Mouse (Mus musculus) ES-E14 (cell line): ENCODE results near the gene Etv6.

Experiments
- CHD2 ChIP-seq: IDR thresholded peaks from 2 replicates; pipeline ENCODE4 v1.6.1; 2014; ENCODE audit warnings: mild to moderate bottlenecking, low read depth, low read length, inconsistent platforms
- HCFC1 ChIP-seq: IDR thresholded peaks from 2 replicates; pipeline ENCODE4 v1.6.1; 2012; ENCODE audit warnings: low read length, inconsistent platforms, borderline replicate concordance; ENCODE audit not compliant: insufficient read depth
- MAFK ChIP-seq: IDR thresholded peaks from 2 replicates; pipeline ENCODE4 v1.6.1; 2014; ENCODE audit warnings: mild to moderate bottlenecking, low read depth, low read length, inconsistent platforms; ENCODE audit not compliant: insufficient read depth
- ZC3H11A ChIP-seq: IDR thresholded peaks from 2 replicates; pipeline ENCODE4 v1.6.1; 2012; ENCODE audit warnings: low read depth, mild to moderate bottlenecking, inconsistent platforms, low read length, borderline replicate concordance
- ZNF384 ChIP-seq: IDR thresholded peaks from 2 replicates; pipeline ENCODE4 v1.6.1; 2012; ENCODE audit warnings: low read depth, low read length, inconsistent platforms

GRCm38 (mm10) chr6:134041916-134042315, 6.4 kb downstream of the Etv6 start:
- TF ChIP-seq CHD2 (no peak), ZNF384 (no peak), MAFK (no peak), ZC3H11A (no peak), HCFC1 (no peak)
